ENCODE assay signal across 10 mouse cellular contexts in the genomic region with DNA sequence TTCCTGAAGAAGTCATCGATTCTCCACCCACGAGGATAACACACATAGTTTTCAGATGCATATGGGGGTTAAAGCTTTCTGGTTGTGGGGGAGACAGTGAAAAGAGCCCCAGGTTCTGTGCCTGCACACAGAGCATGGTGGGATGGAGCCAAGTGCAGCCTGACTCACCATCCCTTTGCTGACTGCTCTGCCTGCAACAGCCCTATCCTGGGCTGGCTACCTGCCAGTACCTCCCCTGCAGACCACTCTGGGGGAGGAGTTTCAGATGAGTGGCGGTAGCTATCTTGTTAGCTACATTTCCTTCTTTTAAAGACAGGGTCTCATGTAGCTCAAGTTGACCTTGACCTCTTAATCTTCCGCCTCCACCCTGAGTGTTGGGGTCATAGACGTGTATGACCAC. TPM values are rescaled to one million over a fixed set of nuclear protein-coding genes. Genes with fewer than 3 reads are reported as not detected.
A peak's percentile ranks its signal among the peaks of the same experiment; 100 is the strongest.
DNase-seq lines count a peak whose midpoint lies in the region; ATAC-seq and TF ChIP-seq lines count a peak whose summit lies in the region.
"Had no signal": no experiment of that assay in that cellular context is flagged by ENCODE, and none has a peak within 500 bp of the region (broad histone marks: within the 10 kb centered on the region; RNA-seq: fewer than 3 reads in every experiment).

No protein-coding gene starts in this region.

- peaks cover 22% of the 10 kb centered on the region for H3K36me3 ChIP-seq in heart, embryonic 12.5 days
- H3K36me3 ChIP-seq in lung, postnatal 0 days (ENCODE audit: insufficient read depth, low read length), result no peaks in the 10 kb centered on the region
- H3K36me3 ChIP-seq in limb, embryonic 10.5 days, result no peaks in the 10 kb centered on the region; the same call in 1 of the 2 replicates

- peaks cover 48% of the 10 kb centered on the region for H3K4me1 ChIP-seq in heart, embryonic 12.5 days (replicated peaks)
- no peaks in the 10 kb centered on the region; the same call in 1 of the 2 replicates for H3K4me1 ChIP-seq in lung, postnatal 0 days (ENCODE audit: insufficient read depth, low read depth, low read length)
- no peaks in the 10 kb centered on the region for H3K4me1 ChIP-seq in lung, adult 2 months (ENCODE audit: control insufficient read depth, insufficient read depth, low read length)
- H3K4me1 ChIP-seq in limb, embryonic 10.5 days, result peaks cover 34% of the 10 kb centered on the region

- no peak overlapping the region for H3K9ac ChIP-seq in heart, embryonic 12.5 days
- no peak overlapping the region for H3K9ac ChIP-seq in lung, postnatal 0 days (replicated peaks; ENCODE audit: low read depth)

- TF ChIP-seq POLR2A in lung, adult 2 months (IDR thresholded peaks at IDR 0.05; ENCODE audit: borderline replicate concordance, extremely low read depth, low read depth, low read length), result no peak

- no peak for TF ChIP-seq EP300 in lung, postnatal 0 days (IDR thresholded peaks at IDR 0.05)

- ATAC-seq in heart, embryonic 12.5 days (ENCODE audit: insufficient number of reproducible peaks, low FRiP score), result peak; percentile 60; the same call in 1 of the 2 replicates
- no peak for ATAC-seq in lung, postnatal 0 days

- H3K27me3 ChIP-seq in heart, embryonic 12.5 days (replicated peaks), result no peaks in the 10 kb centered on the region
- H3K27me3 ChIP-seq in lung, postnatal 0 days (replicated peaks; ENCODE audit: insufficient read depth, low read length), result no peaks in the 10 kb centered on the region
- H3K27me3 ChIP-seq in limb, embryonic 10.5 days (ENCODE audit: low read depth, poor library complexity, severe bottlenecking), result peaks cover 13% of the 10 kb centered on the region; the same call in 1 of the 2 replicates

- peak overlapping the region; percentile 10; the same call in 1 of the 2 replicates for H3K4me3 ChIP-seq in heart, embryonic 12.5 days
- H3K4me3 ChIP-seq in lung, postnatal 0 days (ENCODE audit: low read depth, low read length), result no peak overlapping the region
- no peak overlapping the region for H3K4me3 ChIP-seq in lung, adult 2 months (replicated peaks; ENCODE audit: extremely low read depth, low read depth, low read length)
- no peak overlapping the region for H3K4me3 ChIP-seq in limb, embryonic 10.5 days

- H3K4me2 ChIP-seq in heart, embryonic 12.5 days, result peak overlapping the region; percentile 60
- H3K4me2 ChIP-seq in lung, postnatal 0 days (replicated peaks; ENCODE audit: low read depth, low read length), result no peak overlapping the region

- H3K27ac ChIP-seq in heart, embryonic 12.5 days (ENCODE audit: poor library complexity, severe bottlenecking), result peak overlapping the region; percentile 78; the same call in 1 of the 2 replicates
- H3K27ac ChIP-seq in lung, postnatal 0 days (ENCODE audit: low read length), result no peak overlapping the region
- 0 out of 2 replicates have a peak overlapping the region, but pooled peaks have one; percentile 33 for H3K27ac ChIP-seq in limb, embryonic 10.5 days

- DNase-seq in heart, adult 18-20 months, result no peak
- peak; percentile 17 for DNase-seq in lung, postnatal 0 days (ENCODE audit: low spot score)
- no peak for DNase-seq in lung, adult 2 months
- peak; percentile 68 for DNase-seq in adrenal gland, postnatal 25 days
- no peak for DNase-seq in limb, embryonic 10.5 days (ENCODE audit: low spot score)
- no peak for DNase-seq in urinary bladder, postnatal 14 days (ENCODE audit: low spot score)
- DNase-seq in frontal cortex, postnatal 10 days (ENCODE audit: low spot score in 2 of 2), result no peak
- DNase-seq: cerebellum, adult 9-11 months; gastrocnemius, postnatal 10 days had no signal

- WGBS in heart, embryonic 12.5 days, result 37% methylated on average over 5 of the region's 5 CpGs
- WGBS in lung, postnatal 0 days, result 58% methylated on average over 5 of the region's 5 CpGs
- 72% methylated on average over 5 of the region's 5 CpGs for WGBS in lung, adult 2 months
- 77% methylated on average over 5 of the region's 5 CpGs for WGBS in limb, embryonic 10.5 days

- no peak for TF ChIP-seq CTCF in lung, postnatal 0 days (IDR thresholded peaks at IDR 0.05)
- no peak for TF ChIP-seq CTCF in lung, adult 2 months (IDR thresholded peaks at IDR 0.05; ENCODE audit: insufficient read depth, low read length)

- no peaks in the 10 kb centered on the region for H3K9me3 ChIP-seq in heart, embryonic 12.5 days (replicated peaks)
- no peaks in the 10 kb centered on the region for H3K9me3 ChIP-seq in lung, postnatal 0 days (ENCODE audit: low read length)
- H3K9me3 ChIP-seq in limb, embryonic 10.5 days (replicated peaks), result no peaks in the 10 kb centered on the region

RNA-seq across cellular contexts. Expression of gene Selenon, which starts 26.4 kb away (rescaled TPM):
- polyA plus RNA-seq in heart, embryonic 12.5 days (2016; fragmentation: Nextera tagmentation; extraction: Ambion mirVana), result 31.7 and 31.9 TPM in 2 replicates
- total RNA-seq in heart, adult 18-20 months (2021), result 10 to 100 TPM; 16.8 to 17.0 TPM
- polyA plus RNA-seq in lung, postnatal 0 days (2015; fragmentation: Nextera tagmentation; extraction: Ambion mirVana), result 13.6 and 17.7 TPM in 2 replicates
- polyA plus RNA-seq in lung, adult 2 months (2012; rRNA removed), result 36.2 and 42.2 TPM in 2 replicates
- 30.5 and 35.2 TPM in 2 replicates for total RNA-seq in adrenal gland, postnatal 25 days (2021)
- polyA plus RNA-seq in limb, embryonic 10.5 days (2016; fragmentation: Nextera tagmentation; extraction: Ambion mirVana), result 10.9 and 13.4 TPM in 2 replicates

RNA-seq across cellular contexts. Expression of gene Mtfr1l, which starts 43.2 kb away (rescaled TPM):
- polyA plus RNA-seq in heart, embryonic 12.5 days (2016; fragmentation: Nextera tagmentation; extraction: Ambion mirVana), result 151 and 156 TPM in 2 replicates
- total RNA-seq in heart, adult 18-20 months (2021), result 100 to 1,000 TPM; 184 to 217 TPM
- polyA plus RNA-seq in lung, postnatal 0 days (2015; fragmentation: Nextera tagmentation; extraction: Ambion mirVana), result 169 and 188 TPM in 2 replicates
- 115 and 169 TPM in 2 replicates for polyA plus RNA-seq in lung, adult 2 months (2012; rRNA removed)
- 118 and 130 TPM in 2 replicates for total RNA-seq in adrenal gland, postnatal 25 days (2021)
- 104 and 109 TPM in 2 replicates for polyA plus RNA-seq in limb, embryonic 10.5 days (2016; fragmentation: Nextera tagmentation; extraction: Ambion mirVana)

Comparison
In these comparisons a context has a peak if more than half of its experiments do, and no peak if none do; other contexts are left out.
1. DNase-seq: peak in lung, postnatal 0 days (single experiment) and adrenal gland, postnatal 25 days (single experiment); none in heart, adult 18-20 months (0 of 2), lung, adult 2 months (single experiment), limb, embryonic 10.5 days (single experiment), urinary bladder, postnatal 14 days (single experiment) and frontal cortex, postnatal 10 days (0 of 2).